Mouse (Mus musculus): ENCODE results near the gene Pnisr.
A peak's percentile ranks its signal among the peaks of the same experiment; 100 is the strongest.

Pnisr gene

GRCm38 (mm10) chr4:21847481-21848286, at the start of gene Pnisr:
TSS of gene Pnisr (plus strand) at chr4:21847583.
- DNase-seq (ENCODE audit: extremely low spot score, low read depth, low spot score) = peak; percentile 95

GRCm38 (mm10) chr4:21801013-21801412, 46.4 kb upstream of the Pnisr start:
- no peak for DNase-seq (ENCODE audit: extremely low spot score, low read depth, low spot score)

GRCm38 (mm10) chr4:21801620-21802019, 45.8 kb upstream of the Pnisr start:
- DNase-seq (ENCODE audit: extremely low spot score, low read depth, low spot score) = no peak

GRCm38 (mm10) chr4:21807204-21807603, 40.2 kb upstream of the Pnisr start:
- DNase-seq (ENCODE audit: extremely low spot score, low read depth, low spot score) = no peak

GRCm38 (mm10) chr4:21810608-21811007, 36.8 kb upstream of the Pnisr start:
- DNase-seq (ENCODE audit: extremely low spot score, low read depth, low spot score) = no peak

- no peak for DNase-seq (ENCODE audit: extremely low spot score, low read depth, low spot score)
Measured at GRCm38 (mm10) chr4:21812635-21813034, 34.7 kb upstream of the Pnisr start.

- peak; percentile 58 for DNase-seq (ENCODE audit: extremely low spot score, low read depth, low spot score)
Measured at GRCm38 (mm10) chr4:21814029-21814428, 33.4 kb upstream of the Pnisr start.

GRCm38 (mm10) chr4:21826616-21827015, 20.8 kb upstream of the Pnisr start:
- DNase-seq (ENCODE audit: extremely low spot score, low read depth, low spot score) = no peak

GRCm38 (mm10) chr4:21832844-21833243, 14.5 kb upstream of the Pnisr start:
- no peak for DNase-seq (ENCODE audit: extremely low spot score, low read depth, low spot score)

- DNase-seq (ENCODE audit: extremely low spot score, low read depth, low spot score) = peak; percentile 57
Measured at GRCm38 (mm10) chr4:21848287-21848630, 876 bp downstream of the Pnisr start.

GRCm38 (mm10) chr4:21857481-21857880, 10.1 kb downstream of the Pnisr start:
- DNase-seq (ENCODE audit: extremely low spot score, low read depth, low spot score) = no peak

- DNase-seq (ENCODE audit: extremely low spot score, low read depth, low spot score) = no peak
Measured at GRCm38 (mm10) chr4:21865226-21865625, 17.8 kb downstream of the Pnisr start.

GRCm38 (mm10) chr4:21878776-21879175, 31.4 kb downstream of the Pnisr start:
- DNase-seq (ENCODE audit: extremely low spot score, low read depth, low spot score) = no peak

GRCm38 (mm10) chr4:21879565-21880220, 32.3 kb downstream of the Pnisr start, which contains the start of gene Coq3:
TSS of gene Coq3 (plus strand) at chr4:21879673.
- peak; percentile 24 for DNase-seq (ENCODE audit: extremely low spot score, low read depth, low spot score)

GRCm38 (mm10) chr4:21882806-21883205, 35.4 kb downstream of the Pnisr start:
- no peak for DNase-seq (ENCODE audit: extremely low spot score, low read depth, low spot score)

- DNase-seq (ENCODE audit: extremely low spot score, low read depth, low spot score) = no peak
Measured at GRCm38 (mm10) chr4:21885831-21886230, 38.4 kb downstream of the Pnisr start.
